Mouse (Mus musculus) stomach, postnatal 0 days (tissue): ENCODE data around the gene Lgals7.

ENCODE experiments used
- CTCF ChIP-seq: IDR thresholded peaks from 2 replicates; pipeline ENCODE4 v1.5.1; 2016; ENCODE audit warnings: antibody characterized with exemption, low read depth, mild to moderate bottlenecking, moderate library complexity
- EP300 ChIP-seq: optimal IDR thresholded peaks from 2 replicates; pipeline ENCODE3; 2016; ENCODE audit warnings: antibody characterized with exemption

- TF ChIP-seq CTCF (no peak), EP300 (no peak)
These were observed 40.1 kb downstream of the Lgals7 start for GRCm38 (mm10) chr7:28903778-28904177.
